Mouse (Mus musculus) monocyte, adult 2 months (primary cell): ENCODE data around the gene Nav2.

Experiments
- DNase-seq, 2 experiments: peaks; one replicate each; pipeline ENCODE4 v3.0.0; 2022; ENCODE audit warnings: low spot score in 2 of 2, low read depth in 1 of 2

Nav2 gene

DNA sequence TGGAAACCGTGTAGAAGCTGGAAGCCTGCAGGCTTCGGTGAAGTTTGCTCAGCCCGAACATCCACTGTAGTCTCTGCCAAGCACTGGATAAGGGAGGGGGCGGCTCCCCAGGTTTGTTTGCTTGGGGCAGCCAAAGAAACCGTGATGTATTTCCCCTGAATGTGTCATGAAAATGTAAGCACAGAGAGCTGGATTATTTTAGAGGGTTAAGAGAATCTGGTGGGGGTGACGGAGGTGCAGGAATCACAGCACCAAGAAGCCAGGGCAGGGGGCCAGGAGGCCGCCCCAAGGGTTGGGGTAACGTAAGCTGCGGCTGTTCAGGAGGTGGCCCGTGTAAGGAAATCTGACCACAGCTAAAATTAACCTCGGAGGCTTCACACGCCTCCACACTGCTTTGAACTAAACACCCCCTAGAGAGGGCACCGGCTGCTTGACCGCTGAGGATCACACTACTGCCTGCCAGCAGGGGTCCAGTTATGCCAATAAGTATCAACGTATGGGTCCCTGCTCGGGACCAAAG lies 434.6 kb downstream of the Nav2 start:
- DNase-seq, result no peak

DNA sequence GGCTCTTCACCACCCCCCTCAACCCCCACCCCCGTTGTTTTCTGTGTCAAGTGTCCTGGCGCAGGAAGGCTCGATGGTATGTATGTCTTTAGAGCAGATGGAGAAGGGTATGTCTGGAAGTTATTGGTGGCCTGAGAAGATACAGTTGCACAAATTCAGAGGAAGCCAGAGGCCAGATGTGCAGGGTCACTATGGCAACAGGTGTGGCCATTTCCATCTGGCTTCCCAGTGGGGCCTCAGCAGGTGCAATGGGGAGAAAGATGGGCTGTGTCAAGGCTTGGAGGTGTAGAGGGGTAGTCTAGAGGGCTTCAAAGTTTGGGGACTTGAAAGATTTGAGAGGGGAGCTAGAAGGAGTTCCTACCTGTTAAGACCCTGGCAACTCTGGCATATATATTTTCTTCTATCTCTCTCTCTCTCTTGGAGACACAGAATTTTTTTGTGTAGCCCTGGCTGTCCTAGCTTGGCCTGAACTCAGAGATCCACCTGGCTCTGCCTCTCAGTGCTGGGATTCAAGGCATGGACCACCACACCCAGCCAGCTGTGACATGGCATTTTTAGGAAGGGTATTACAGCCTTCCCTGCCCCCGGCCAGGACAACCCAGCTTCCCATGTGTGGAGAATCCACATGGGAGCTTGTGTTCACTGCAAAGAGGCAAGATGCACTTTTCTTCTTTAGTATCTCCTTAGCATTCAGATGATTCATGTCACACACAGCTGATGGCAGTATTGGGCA lies 435.4 kb downstream of the Nav2 start:
- no peak for DNase-seq

DNA sequence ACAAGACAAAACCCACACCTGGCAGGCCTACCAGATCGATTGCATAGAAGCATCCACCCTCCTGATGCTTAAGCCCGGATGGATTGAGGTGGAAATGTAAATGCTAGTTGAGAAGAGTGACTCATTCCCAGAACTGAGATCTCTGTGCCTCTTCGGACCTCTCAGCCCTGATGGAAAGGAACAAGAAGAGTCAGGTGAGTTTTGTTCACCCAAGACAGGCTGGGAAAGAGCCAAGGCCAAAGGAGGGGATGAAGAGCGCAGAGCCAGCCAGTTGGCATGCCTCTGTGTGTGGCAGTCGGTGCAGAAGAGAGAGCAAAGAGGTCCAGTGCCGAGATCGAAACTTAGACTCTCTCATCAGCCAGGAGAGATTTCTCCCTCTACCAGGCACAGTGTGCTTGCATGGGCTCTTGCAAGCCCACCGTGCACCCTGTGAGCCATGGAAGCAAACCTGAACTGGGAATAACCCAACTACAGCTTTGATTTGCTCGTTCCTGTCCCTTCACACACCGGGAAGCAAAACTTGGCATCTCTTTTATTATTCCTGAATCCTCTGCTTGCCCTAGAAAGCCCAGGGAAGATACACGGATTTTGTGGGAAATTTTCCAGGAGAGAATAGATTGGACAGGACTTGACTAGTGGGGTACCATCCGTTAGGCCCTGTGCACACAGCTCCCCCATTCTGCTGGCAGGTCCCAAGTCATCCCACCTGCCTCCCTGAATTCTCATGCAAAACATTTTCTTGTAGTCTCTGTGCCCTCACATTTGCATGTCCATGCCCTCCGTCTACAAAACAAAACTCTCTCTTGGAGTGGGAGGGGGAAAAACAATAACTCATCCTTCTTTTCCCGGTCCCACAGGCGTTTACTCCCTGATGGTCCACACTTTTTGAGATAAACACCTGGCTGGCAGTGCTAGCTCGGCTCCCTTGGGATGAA lies 439.1 kb downstream of the Nav2 start:
- DNase-seq, result no peak

DNA sequence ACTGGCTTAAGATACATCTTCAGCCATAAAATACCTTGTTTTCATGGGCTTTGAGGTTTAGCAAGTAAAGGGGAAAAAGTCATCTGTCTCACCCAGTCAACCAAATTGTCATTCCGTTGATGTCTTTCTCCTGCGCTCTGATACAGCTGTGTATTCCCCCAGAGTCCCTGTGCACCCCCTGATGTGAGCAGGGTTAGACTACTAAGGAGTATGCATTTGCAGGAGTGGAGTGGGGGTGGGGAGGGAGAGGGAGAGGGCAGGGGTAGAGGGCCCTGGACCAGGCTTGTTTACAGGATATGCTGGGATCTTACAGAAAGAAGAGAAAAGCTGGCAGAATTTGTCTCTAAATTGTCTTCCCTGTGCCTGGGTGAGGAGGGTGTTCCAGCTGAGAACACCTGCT lies 440.1 kb downstream of the Nav2 start:
- DNase-seq, result no peak

DNA sequence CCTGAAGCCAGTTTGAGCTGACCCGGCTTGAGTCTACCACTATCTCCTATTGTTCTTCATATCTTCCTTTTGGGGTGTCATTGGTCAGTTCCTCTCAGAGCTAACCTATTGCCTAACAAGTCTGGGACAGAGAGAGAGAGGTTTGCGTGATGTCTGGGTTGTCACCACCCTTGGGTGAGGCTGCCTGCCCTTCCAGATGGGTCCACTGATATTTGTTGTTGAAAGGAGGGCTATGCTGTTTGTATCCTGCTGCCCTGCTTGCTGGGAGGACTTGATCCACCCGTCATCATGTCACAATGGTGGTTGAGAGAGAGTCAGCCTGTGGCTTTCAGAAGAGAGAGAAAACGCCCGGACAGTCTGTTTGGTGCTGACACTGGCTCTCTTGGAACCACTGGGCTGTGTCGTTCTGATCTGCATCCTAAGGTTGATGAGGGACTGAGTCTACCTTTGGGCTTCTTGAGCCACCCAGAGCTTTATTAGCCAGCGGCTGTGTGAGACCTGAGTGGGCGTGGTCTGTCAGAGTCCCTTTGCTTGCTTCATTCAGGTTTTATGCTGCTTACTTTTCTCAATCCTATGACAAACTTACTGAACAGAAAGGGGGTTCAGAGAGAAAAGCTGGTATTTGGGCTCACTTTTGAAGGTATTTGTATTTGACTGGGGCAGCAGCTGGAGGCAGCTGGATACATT lies 441.9 kb downstream of the Nav2 start:
- DNase-seq, result no peak

DNA sequence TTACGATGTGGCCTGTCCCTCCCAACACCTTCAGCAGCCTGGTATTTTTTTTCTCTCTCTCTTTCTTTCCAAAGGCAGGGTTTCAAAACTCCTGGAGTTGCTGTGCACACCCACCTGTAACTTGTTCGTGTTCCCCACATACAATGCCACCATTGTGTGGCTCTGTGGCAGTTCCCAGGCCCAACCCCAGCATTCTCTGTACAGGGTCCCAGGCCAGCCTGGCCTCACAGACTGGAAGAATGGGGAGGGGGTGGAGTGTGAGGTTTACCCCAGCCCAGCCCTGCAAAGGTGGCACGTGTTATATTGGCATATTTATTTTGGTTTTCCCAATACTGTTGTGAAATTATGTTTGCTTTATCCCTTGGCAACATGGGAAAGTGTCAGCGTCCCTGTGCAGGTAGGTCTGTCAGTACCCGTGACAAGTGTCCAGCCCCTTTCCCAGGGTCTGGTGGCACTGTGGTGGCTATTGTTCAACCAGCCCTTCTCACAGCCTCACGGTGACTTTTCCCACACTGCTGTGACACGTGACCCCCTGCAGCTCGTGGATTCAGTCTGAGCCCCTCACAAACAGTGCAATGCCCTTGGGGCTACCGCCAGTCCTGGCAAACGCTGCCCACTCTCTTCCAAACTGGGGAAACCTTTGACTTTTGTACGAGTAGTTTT lies 443.2 kb downstream of the Nav2 start:
- no peak for DNase-seq

DNA sequence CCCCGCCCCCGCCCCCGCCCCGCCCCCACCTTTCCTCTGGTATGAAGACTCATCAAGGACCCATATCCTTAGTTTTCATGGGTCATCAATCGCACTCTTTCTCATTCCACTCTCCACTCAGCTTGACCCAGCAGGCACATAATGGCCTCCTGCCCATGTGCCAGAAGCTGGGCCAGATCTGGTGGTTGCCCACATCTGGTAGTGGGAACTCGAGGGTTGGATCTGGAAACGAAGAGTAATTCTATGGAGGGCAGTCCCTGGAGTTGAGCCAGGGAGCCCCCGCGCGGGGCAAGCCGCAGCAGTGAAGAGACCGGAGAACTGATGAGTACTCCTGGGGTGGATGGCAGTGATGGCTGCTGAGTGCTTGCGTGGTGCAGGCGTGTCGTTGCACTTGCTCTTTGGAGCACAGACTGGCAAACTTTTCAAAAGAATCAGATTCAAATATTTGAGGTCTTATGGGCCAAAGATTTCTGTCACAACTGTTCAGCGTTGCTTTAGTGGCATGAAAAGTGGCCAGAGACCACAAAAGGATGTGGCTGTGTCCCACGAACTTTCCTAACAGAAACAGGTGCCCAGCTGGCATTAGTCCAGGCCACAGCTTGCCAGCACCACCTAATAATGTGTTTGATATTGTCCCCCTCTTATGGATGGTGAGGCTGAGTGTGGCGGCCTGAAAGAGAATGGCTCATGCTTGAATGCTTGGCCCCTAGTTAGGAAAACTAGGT lies 449.1 kb downstream of the Nav2 start:
- no peak for DNase-seq

DNA sequence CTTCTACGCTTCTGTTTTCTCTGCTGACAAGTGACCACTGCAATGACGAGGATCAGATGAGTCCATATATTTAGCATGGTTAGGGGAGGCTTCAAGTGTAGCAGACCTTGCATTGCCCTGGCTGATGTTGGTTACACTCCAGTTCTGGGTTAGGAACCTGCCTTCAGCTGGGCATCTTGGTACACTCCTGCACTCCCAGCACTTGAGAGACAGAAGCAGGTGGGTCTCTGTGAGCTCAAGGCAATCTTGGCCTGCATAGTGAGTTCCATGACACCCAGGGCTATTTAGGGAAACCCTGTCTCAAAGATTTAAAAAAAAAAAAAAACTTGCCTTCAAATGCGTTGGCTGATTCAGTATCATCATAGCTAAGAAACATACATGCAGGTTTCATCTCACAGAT lies 450.6 kb downstream of the Nav2 start:
- DNase-seq, result no peak

DNA sequence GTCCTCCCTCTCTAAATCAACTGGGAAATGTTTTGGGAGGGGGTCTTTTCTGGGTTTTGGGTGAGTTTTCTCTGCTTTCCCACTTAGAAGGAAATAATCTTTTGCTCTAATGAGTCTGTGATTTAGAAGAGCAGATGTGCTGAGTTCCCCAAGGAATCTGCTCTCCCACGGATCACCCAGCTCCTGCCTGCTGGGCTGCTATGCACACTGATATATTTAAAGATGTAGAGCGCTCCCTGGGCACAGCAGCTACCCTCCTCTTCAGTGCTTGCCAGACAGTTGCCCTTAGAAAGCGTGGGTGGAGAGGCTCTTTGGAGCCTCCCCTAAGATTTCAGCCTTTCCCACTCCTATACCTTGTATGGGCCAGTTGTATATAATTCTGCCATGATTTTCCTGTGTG lies 452.1 kb downstream of the Nav2 start:
- DNase-seq, result no peak

DNA sequence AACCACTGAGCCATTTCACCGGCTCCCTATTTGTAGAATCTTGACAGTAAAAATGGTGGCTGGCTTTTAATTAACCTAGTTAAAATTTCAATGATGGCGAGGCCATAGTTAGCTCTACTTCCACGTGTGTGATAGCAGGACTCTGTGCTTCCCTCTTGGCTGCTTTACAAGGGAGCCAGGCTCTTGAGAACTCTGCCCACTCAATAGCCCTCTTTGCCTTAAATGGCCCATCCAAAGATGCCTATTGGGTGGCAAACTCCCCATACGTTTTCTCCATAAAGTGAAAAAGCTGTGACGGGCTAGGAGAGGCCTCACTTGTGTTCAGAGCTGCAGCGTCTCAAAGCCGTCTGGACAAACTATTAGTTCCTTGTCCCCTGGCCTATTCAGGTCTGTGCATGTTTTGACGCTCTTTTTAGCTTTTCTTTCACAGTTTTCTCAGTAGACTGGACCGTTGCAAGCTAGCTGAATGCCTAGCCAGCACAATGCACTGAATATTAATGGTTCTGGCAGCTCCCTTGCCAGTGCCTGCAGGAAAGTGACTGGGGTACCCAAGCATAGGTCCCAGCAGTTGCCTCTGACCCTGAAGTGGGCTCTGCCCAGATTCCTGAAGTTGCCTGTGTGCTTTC lies 453.1 kb downstream of the Nav2 start:
- no peak for DNase-seq

DNA sequence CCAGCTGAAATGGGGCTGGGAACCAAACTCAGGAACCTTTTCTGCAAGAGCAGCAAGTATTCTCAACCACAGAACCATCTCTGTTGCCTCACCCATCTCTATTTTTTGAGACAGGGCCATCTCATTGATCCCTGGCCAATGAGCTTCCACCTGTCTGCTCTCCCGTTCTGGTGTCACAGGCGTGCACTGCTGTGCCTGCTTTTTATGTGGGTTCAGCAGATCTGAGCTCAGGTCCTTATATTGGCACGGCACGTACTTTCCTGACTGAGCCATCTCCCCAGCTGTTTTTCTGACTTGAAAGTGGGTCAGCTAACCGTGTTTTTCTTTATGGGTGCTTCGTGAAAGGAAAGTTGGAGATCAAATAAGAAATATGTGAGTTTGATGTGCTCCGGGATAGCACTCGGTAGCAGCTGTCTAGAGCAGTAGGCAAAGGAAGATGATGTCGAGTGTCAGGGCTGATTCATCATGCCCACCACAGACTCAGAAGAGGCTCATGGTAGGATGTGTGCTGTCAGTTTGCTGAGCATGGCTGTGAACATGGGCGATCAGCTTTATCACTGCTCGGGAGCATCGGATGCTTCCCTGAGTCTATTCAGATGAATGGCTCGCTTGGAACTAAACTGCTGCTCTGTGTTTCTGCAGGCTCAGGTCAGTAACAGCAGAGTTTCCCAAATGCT lies 456.1 kb downstream of the Nav2 start:
- DNase-seq, result no peak

DNA sequence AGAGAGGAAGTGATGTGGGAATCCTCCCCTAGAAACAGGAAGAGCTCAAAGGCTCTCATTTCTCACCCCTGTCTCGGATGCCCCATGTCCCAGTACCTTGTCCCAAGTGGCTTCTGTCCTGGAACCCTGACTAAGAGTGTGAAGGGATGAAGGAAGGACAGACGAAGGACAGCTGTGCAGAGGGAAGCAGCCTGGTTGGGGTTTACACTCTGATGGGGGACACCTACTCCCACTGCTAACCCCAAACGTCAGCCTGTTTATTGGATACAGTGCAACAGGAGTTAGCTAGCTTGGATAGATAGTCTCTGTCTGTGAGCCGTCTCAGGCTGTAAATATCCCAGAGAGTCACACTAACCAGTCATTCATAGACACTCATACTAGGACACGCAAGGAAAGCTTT lies 460.1 kb downstream of the Nav2 start:
- DNase-seq, result no peak

DNA sequence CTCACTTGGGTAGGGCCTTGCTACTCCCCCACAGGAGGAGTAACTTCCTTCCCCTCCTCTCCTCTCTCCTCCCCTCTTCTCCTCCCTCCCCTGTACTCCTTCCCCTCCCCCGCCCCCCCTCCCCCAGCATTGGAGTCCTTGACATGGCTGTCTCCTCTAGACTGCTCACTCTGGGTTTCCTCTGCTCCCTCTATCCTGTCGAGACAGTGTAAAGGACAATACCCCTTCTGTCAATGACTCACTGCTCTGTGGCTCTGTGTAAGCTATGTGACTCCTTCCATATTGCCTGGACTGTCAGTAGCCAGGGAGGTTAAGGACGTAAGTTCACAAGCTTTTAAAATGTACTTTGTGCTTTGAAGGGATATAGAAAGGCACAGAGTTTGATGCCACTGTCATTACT lies 460.5 kb downstream of the Nav2 start:
- DNase-seq, result no peak

DNA sequence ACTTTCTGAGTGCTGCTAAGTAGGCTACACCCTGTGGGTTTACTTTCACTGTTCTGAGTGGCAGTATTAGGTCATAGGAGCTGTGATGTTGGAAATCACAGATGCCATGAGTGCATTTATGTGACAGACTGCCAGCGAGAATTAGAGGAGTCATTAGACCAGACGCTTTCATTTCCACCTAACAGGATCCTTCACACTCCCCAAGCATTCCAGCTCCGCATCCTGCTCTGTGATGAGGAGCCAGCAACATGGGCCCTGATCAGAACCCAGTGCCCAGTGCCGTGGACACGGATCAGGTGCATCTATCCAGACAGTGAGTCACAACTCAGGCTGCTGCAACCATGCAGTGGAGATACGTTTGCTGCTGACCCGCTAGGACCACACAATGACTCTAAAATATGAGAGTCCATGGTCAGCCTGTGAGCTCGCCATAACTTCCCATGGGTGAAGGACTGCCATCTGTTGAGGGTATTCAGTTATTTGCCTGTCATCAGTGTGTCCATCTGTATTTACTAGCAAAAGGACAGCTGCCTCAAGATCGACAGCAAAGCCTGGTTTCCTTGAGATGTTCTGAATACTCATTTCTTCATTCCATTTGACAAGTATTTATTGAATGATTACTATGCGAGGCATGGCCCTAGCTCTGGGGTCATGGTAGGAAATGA lies 461.4 kb downstream of the Nav2 start:
- DNase-seq, result no peak

DNA sequence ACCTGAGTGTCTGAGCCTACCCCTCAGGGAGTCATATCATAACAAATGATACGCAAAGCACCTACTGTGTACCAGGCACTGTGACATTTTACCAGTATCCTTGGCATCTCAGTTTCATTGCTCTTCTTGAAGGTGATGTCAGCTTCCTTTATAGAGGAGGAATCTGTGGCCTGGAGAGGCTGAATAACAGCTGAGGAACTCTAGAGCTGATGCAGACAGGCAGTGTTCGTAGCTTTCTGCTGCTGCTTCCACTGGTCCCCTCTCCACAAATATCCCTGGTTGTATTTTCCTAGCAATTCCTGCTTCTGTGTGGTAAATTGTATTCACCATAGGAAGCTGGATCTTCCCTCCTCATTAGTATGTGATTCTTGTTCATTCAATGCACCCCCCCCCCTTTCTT lies 462.8 kb downstream of the Nav2 start:
- no peak for DNase-seq

DNA sequence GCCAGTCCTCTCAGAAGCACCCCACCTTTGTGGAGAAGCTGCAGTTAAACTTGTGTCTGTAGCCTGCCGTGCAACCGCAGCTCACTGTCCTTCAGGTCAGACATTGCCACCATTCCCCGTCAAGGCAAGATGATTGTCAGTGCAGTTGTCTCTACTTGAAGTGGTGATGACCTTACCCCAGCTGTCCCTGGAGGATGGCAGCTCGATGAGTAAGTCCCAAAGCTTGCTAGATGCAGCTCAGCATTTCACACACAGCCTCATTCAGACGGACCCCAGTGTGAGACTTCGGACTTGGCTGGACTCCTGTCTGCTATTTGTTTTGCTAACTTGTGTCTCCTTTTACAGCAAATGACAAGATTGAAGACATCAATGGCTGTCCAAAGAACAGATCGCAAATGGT lies 463.5 kb downstream of the Nav2 start:
- DNase-seq, result no peak

DNA sequence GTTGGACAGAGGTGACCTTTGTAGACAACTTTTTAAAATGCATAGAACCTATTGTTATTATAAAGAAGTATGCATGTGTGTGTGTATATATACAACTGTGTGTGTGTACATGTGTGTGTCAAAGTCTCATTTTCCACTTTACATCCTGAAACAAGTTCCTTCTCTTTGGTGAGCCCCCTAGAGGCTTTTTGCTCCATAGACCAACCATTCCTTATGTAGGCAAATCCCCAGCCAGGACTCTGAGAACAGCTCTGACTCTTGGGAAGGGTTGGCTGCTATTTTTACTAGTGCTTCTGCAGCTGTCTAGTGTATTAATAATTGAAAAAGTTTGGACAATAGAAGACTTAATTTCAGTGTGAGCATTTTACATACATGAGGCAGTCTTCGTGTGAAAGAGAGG lies 464.7 kb downstream of the Nav2 start:
- DNase-seq, result no peak

DNA sequence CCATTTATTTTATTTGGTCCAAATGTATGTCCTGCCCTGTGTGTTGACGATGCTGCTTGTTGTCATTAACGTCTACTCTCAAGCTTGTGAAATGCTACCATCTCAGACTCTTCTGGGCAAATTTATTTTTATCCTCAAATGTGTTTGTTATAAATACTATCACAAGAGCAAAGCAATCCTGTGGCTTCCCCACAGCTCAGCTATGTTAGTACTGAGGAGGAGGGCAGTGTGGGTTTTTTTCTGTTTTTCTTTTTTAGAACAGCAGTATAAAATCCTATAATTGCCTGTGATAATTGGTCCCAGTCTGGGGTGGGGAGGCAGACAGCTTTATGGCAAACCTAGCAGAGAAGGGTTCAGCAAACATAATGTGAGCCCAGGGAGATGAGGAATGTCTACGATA lies 465.1 kb downstream of the Nav2 start:
- DNase-seq, result no peak

DNA sequence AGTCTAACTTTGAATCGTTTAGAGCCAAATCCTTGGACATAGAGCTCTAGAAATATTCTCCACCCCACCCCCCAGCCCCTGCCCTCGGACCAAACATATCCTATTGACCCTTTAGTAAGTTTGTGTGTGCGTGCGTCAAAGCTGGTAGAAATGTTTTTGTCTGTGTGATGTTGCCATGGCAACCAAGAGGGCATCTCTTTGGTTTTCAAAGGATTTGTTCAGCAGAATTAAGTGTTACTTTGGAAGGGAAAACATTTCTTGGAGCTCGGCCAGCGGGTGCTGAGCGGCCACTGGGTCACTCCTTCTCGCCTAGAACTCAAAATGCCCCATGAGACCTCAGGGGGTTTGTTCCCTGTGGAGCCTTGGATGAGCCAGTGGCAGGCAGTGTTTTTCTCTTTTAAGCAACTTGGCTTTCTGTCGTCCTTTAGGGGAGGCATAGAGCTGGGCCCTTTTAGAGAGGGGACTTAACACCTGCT lies 467.0 kb downstream of the Nav2 start:
- no peak for DNase-seq
